8 mouse cellular contexts compared by ENCODE assay signal in genomic region chr12:80434961-80435691, GRCm38 (mm10). TPM values are rescaled to one million over a fixed set of nuclear protein-coding genes. Genes with fewer than 3 reads are reported as not detected.
DNase-seq lines count a peak whose midpoint lies in the region; ATAC-seq and TF ChIP-seq lines count a peak whose summit lies in the region.

No protein-coding gene starts in this region.

- peaks cover 12% of the 10 kb centered on the region for H3K4me1 ChIP-seq in bone marrow macrophage, adult 2 months (ENCODE audit: control insufficient read depth, insufficient read depth, low read length)
- H3K4me1 ChIP-seq in embryonic fibroblast, embryonic 13.5 days (ENCODE audit: control insufficient read depth, insufficient read depth, low read length): 0 out of 2 replicates have a peak, but pooled peaks cover 8% of the 10 kb centered on the region
- peaks cover 9% of the 10 kb centered on the region for H3K4me1 ChIP-seq in heart, embryonic 11.5 days (ENCODE audit: control insufficient read depth, insufficient read depth, low read length)
- peaks cover 20% of the 10 kb centered on the region for H3K4me1 ChIP-seq in kidney, embryonic 15.5 days
- H3K4me1 ChIP-seq in limb, embryonic 15.5 days: peaks cover 15% of the 10 kb centered on the region; the same call in 1 of the 2 replicates
- H3K4me1 ChIP-seq in midbrain, embryonic 16.5 days (ENCODE audit: control insufficient read depth, insufficient read depth, low read length): peaks cover 22% of the 10 kb centered on the region
- H3K4me1 ChIP-seq in spleen, adult 2 months (ENCODE audit: control insufficient read depth, insufficient read depth, insufficient read length): no peaks in the 10 kb centered on the region

- no peaks in the 10 kb centered on the region for H3K27me3 ChIP-seq in heart, embryonic 11.5 days (ENCODE audit: control insufficient read depth, insufficient read depth, low read length)
- H3K27me3 ChIP-seq in kidney, embryonic 15.5 days: no peaks in the 10 kb centered on the region
- H3K27me3 ChIP-seq in limb, embryonic 15.5 days: no peaks in the 10 kb centered on the region
- H3K27me3 ChIP-seq in midbrain, embryonic 16.5 days (ENCODE audit: control insufficient read depth, insufficient read depth, low read depth, low read length): no peaks in the 10 kb centered on the region
- no peaks in the 10 kb centered on the region for H3K27me3 ChIP-seq in spleen, adult 2 months (ENCODE audit: control insufficient read depth, insufficient read depth, low read length)

- H3K9me3 ChIP-seq in heart, embryonic 11.5 days (replicated peaks; ENCODE audit: control insufficient read depth, low read length): no peaks in the 10 kb centered on the region
- no peaks in the 10 kb centered on the region for H3K9me3 ChIP-seq in kidney, embryonic 15.5 days (replicated peaks)
- H3K9me3 ChIP-seq in limb, embryonic 15.5 days: no peaks in the 10 kb centered on the region
- H3K9me3 ChIP-seq in midbrain, embryonic 16.5 days (replicated peaks; ENCODE audit: control insufficient read depth, low read length, poor library complexity, severe bottlenecking): no peaks in the 10 kb centered on the region

- H3K9ac ChIP-seq in heart, embryonic 11.5 days (ENCODE audit: low read depth, low read length): peak overlapping the region; percentile 95
- peak overlapping the region; percentile 88 for H3K9ac ChIP-seq in kidney, embryonic 15.5 days
- peak overlapping the region; percentile 84 for H3K9ac ChIP-seq in limb, embryonic 15.5 days
- H3K9ac ChIP-seq in midbrain, embryonic 16.5 days (ENCODE audit: low read depth, low read length): peak overlapping the region; percentile 95

- H3K27ac ChIP-seq in bone marrow macrophage, adult 2 months (ENCODE audit: insufficient read depth, low read depth, low read length): peak overlapping the region; percentile 62
- H3K27ac ChIP-seq in embryonic fibroblast, embryonic 13.5 days (ENCODE audit: insufficient read depth, low read length): peak overlapping the region; percentile 95
- H3K27ac ChIP-seq in heart, embryonic 11.5 days (ENCODE audit: low read depth, low read length): peak overlapping the region; percentile 96
- H3K27ac ChIP-seq in kidney, embryonic 15.5 days: peak overlapping the region; percentile 98
- peak overlapping the region; percentile 96 for H3K27ac ChIP-seq in limb, embryonic 15.5 days
- peak overlapping the region; percentile 97 for H3K27ac ChIP-seq in midbrain, embryonic 16.5 days (ENCODE audit: low read length)
- H3K27ac ChIP-seq in spleen, adult 2 months (ENCODE audit: insufficient read depth, low read length): peak overlapping the region; percentile 87

- no peak for TF ChIP-seq CTCF in bone marrow macrophage, adult 2 months (IDR thresholded peaks at IDR 0.05; ENCODE audit: low read depth, low read length)
- no peak for TF ChIP-seq CTCF in embryonic fibroblast, embryonic 13.5 days (IDR thresholded peaks at IDR 0.05; ENCODE audit: borderline replicate concordance, insufficient read depth, low read length)
- TF ChIP-seq CTCF in spleen, adult 2 months (IDR thresholded peaks at IDR 0.05; ENCODE audit: extremely low read depth, insufficient read depth, insufficient read length, insufficient replicate concordance): no peak

- peak; percentile 68 for ATAC-seq in heart, embryonic 11.5 days (replicated peaks; ENCODE audit: insufficient number of reproducible peaks, low FRiP score, low TSS enrichment)
- peak; percentile 83 for ATAC-seq in kidney, embryonic 15.5 days (replicated peaks; ENCODE audit: low FRiP score)
- ATAC-seq in limb, embryonic 15.5 days (ENCODE audit: insufficient number of reproducible peaks, low FRiP score, low TSS enrichment, low read depth): peak; percentile 72
- ATAC-seq in midbrain, embryonic 16.5 days: peak; percentile 73

- whole genome bisulfite sequencing in heart, embryonic 11.5 days (ENCODE audit: insufficient replicate concordance): under 1% methylated on average over 43 of the region's 64 CpGs
- under 1% methylated on average over 62 of the region's 64 CpGs for WGBS in kidney, embryonic 15.5 days
- WGBS in limb, embryonic 15.5 days: under 1% methylated on average over 60 of the region's 64 CpGs
- WGBS in midbrain, embryonic 16.5 days: 0% methylated on average over 50 of the region's 64 CpGs
- WGBS in spleen, adult 2 months: under 1% methylated on average over 34 of the region's 64 CpGs

- no peaks in the 10 kb centered on the region for H3K36me3 ChIP-seq in heart, embryonic 11.5 days (ENCODE audit: control insufficient read depth, insufficient read depth, low read length)
- H3K36me3 ChIP-seq in kidney, embryonic 15.5 days: peaks cover 10% of the 10 kb centered on the region
- H3K36me3 ChIP-seq in limb, embryonic 15.5 days: no peaks in the 10 kb centered on the region
- H3K36me3 ChIP-seq in midbrain, embryonic 16.5 days (ENCODE audit: control insufficient read depth, insufficient read depth, low read length): no peaks in the 10 kb centered on the region
- H3K36me3 ChIP-seq in spleen, adult 2 months (ENCODE audit: control insufficient read depth, insufficient read depth, low read length): peaks cover 2% of the 10 kb centered on the region; the same call in 1 of the 2 replicates

- peak; percentile 85 for DNase-seq in B cell, adult 2 months
- peak; percentile 47 to 63 for DNase-seq in spleen, adult 2 months (ENCODE audit: low read depth in 1 of 2, low spot score in 2 of 2)

- H3K4me3 ChIP-seq in bone marrow macrophage, adult 2 months (ENCODE audit: insufficient read depth, low read length): peak overlapping the region; percentile 69
- H3K4me3 ChIP-seq in embryonic fibroblast, embryonic 13.5 days (ENCODE audit: insufficient read depth, low read length): peak overlapping the region; percentile 88
- peak overlapping the region; percentile 75 for H3K4me3 ChIP-seq in heart, embryonic 11.5 days (ENCODE audit: low read depth, low read length)
- peak overlapping the region; percentile 76 for H3K4me3 ChIP-seq in kidney, embryonic 15.5 days (replicated peaks)
- H3K4me3 ChIP-seq in limb, embryonic 15.5 days: peak overlapping the region; percentile 85
- peak overlapping the region; percentile 97 for H3K4me3 ChIP-seq in midbrain, embryonic 16.5 days (ENCODE audit: low read depth, low read length)
- peak overlapping the region; percentile 92 for H3K4me3 ChIP-seq in spleen, adult 2 months (ENCODE audit: extremely low read depth, insufficient read depth, insufficient read length)

- no peak for TF ChIP-seq POLR2A in bone marrow macrophage, adult 2 months (IDR thresholded peaks at IDR 0.05; ENCODE audit: borderline replicate concordance, low read depth, low read length)
- peak; percentile 33; the same call in 1 of the 2 replicates for TF ChIP-seq POLR2A in embryonic fibroblast, embryonic 13.5 days (IDR thresholded peaks at IDR 0.05; ENCODE audit: low read depth, low read length)
- TF ChIP-seq POLR2A in spleen, adult 2 months (IDR thresholded peaks at IDR 0.05; ENCODE audit: low read depth, low read length): no peak

- H3K4me2 ChIP-seq in heart, embryonic 11.5 days: peak overlapping the region; percentile 67
- H3K4me2 ChIP-seq in kidney, embryonic 15.5 days: peak overlapping the region; percentile 82
- H3K4me2 ChIP-seq in limb, embryonic 15.5 days: peak overlapping the region; percentile 77
- H3K4me2 ChIP-seq in midbrain, embryonic 16.5 days (ENCODE audit: low read length): peak overlapping the region; percentile 63

RNA-seq across cellular contexts. Expression of gene Dcaf5, which starts 1.3 kb away (rescaled TPM):
- polyA plus RNA-seq in bone marrow macrophage, adult 2 months (2012; ENCODE audit: insufficient read depth, insufficient read length, missing spikeins): 18.0 and 18.1 TPM in 2 replicates
- polyA plus RNA-seq in embryonic fibroblast, embryonic 13.5 days (2011; ENCODE audit: insufficient read length, low read depth, missing spikeins): 34.5 and 45.0 TPM in 2 replicates
- polyA plus RNA-seq in heart, embryonic 11.5 days (2014; fragmentation: Nextera tagmentation; extraction: Ambion mirVana): 8.1 and 9.0 TPM in 2 replicates
- polyA plus RNA-seq in kidney, embryonic 15.5 days (2015; fragmentation: Nextera tagmentation; extraction: Ambion mirVana): 11.3 and 12.3 TPM in 2 replicates
- 12.6 and 15.4 TPM in 2 replicates for polyA plus RNA-seq in limb, embryonic 15.5 days (2015; fragmentation: Nextera tagmentation; extraction: Ambion mirVana)
- 25.0 and 27.2 TPM in 2 replicates for polyA plus RNA-seq in midbrain, embryonic 16.5 days (2015; fragmentation: Nextera tagmentation; extraction: Ambion mirVana)
- polyA plus RNA-seq in spleen, adult 2 months (2012; rRNA removed): 14.6 and 18.5 TPM in 2 replicates

RNA-seq across cellular contexts. Expression of gene Exd2, which starts 27.8 kb away (rescaled TPM):
- polyA plus RNA-seq in bone marrow macrophage, adult 2 months (2012; ENCODE audit: insufficient read depth, insufficient read length, missing spikeins): 14.5 and 15.8 TPM in 2 replicates
- 15.6 and 23.9 TPM in 2 replicates for polyA plus RNA-seq in embryonic fibroblast, embryonic 13.5 days (2011; ENCODE audit: insufficient read length, low read depth, missing spikeins)
- polyA plus RNA-seq in heart, embryonic 11.5 days (2014; fragmentation: Nextera tagmentation; extraction: Ambion mirVana): 21.2 and 22.3 TPM in 2 replicates
- polyA plus RNA-seq in kidney, embryonic 15.5 days (2015; fragmentation: Nextera tagmentation; extraction: Ambion mirVana): 30.0 and 30.3 TPM in 2 replicates
- polyA plus RNA-seq in limb, embryonic 15.5 days (2015; fragmentation: Nextera tagmentation; extraction: Ambion mirVana): 23.0 and 24.9 TPM in 2 replicates
- 66.4 and 66.9 TPM in 2 replicates for polyA plus RNA-seq in midbrain, embryonic 16.5 days (2015; fragmentation: Nextera tagmentation; extraction: Ambion mirVana)
- 7.7 and 8.0 TPM in 2 replicates for polyA plus RNA-seq in spleen, adult 2 months (2012; rRNA removed)

Comparison
In these comparisons a context has a peak if more than half of its experiments do, and no peak if none do; other contexts are left out.
1. Peak in every context shown above with its lines: DNase-seq, ATAC-seq, H3K4me3 ChIP-seq and H3K27ac ChIP-seq.